Mouse (Mus musculus) cerebellum, adult 2 months (tissue): ENCODE data around the gene Ccnk. TPM values are rescaled to one million over a fixed set of nuclear protein-coding genes. Genes with fewer than 3 reads are reported as not detected.

Experiments
- DNase-seq, 2 experiments: peaks; one replicate each; pipeline ENCODE4 v3.0.0; 2021
- H3K27ac ChIP-seq: fragments of 200-500 bp; 2 replicates; pipeline ENCODE4 v1.5.1; 2012; ENCODE audit warnings: low read length, control low read depth, inconsistent platforms; ENCODE audit not compliant: insufficient read depth
- H3K27me3 ChIP-seq: fragments of 200-500 bp; 2 replicates; pipeline ENCODE4 v1.6.1; 2012; ENCODE audit warnings: inconsistent platforms, mild to moderate bottlenecking, low read length, moderate library complexity; ENCODE audit not compliant: control insufficient read depth, insufficient read depth
- H3K4me1 ChIP-seq: fragments of 200-500 bp; 2 replicates; pipeline ENCODE4 v1.6.1; 2011; ENCODE audit warnings: low read length; ENCODE audit not compliant: control insufficient read depth, insufficient read depth
- H3K4me3 ChIP-seq: fragments of 200-500 bp; replicated peaks from 2 replicates; pipeline ENCODE3; 2011; ENCODE audit warnings: mild to moderate bottlenecking, low read depth, low read length, control low read depth; ENCODE audit not compliant: insufficient read depth
- CTCF ChIP-seq: fragments of 200-500 bp; IDR thresholded peaks from 2 replicates; pipeline ENCODE4 v1.5.1; 2011; ENCODE audit warnings: low read depth, mild to moderate bottlenecking, control low read depth, low read length, moderate library complexity, borderline replicate concordance; ENCODE audit not compliant: insufficient read depth
- POLR2A ChIP-seq: fragments of 200-500 bp; IDR thresholded peaks from 2 replicates; pipeline ENCODE4 v1.6.1; 2011; ENCODE audit warnings: low read length, control low read depth, borderline replicate concordance; ENCODE audit not compliant: insufficient read depth
- WGBS: fragments of 180-500 bp; shearing (Covaris S2); methylation state at CpG from one replicate; pipeline ENCODE4 v1.1.7; 2018; 5-methylcytosine and 5-hydroxymethylcytosine counted together
- polyA plus RNA-seq: library from polyadenylated mRNA; depleted of rRNA; stranded (reverse); fragments of >200 nt; gene quantifications from 2 replicates; pipeline ENCODE4 v1.2.3, GENCODE M21; 2012

Ccnk gene
- polyA plus RNA-seq, 1 experiment: 27.0 TPM

- Histone ChIP-seq H3K27me3 (no peaks in the 10 kb centered on the region), H3K4me1 (no peaks in the 10 kb centered on the region), H3K27ac (no peak overlapping the region), H3K4me3 (no peak overlapping the region)
- no peak for DNase-seq
- TF ChIP-seq POLR2A: no peak
- TF ChIP-seq CTCF: no peak
- WGBS: 92% methylated on average over 2 of the region's 2 CpGs
Measured at GRCm38 (mm10) chr12:108152743-108153142, 26.6 kb upstream of the Ccnk start.

- Histone ChIP-seq H3K4me1 (peaks cover 12% of the 10 kb centered on the region), H3K27me3 (no peaks in the 10 kb centered on the region), H3K4me3 (no peak overlapping the region), H3K27ac (no peak overlapping the region)
- no peak for DNase-seq
- TF ChIP-seq CTCF (no peak), POLR2A (no peak)
Measured at GRCm38 (mm10) chr12:108159863-108160262, 19.5 kb upstream of the Ccnk start.

- no peak for DNase-seq
- no peak overlapping the region for H3K4me3 ChIP-seq
- H3K27me3 ChIP-seq: no peaks in the 10 kb centered on the region
- TF ChIP-seq CTCF (peak; percentile 51; the same call in 1 of the 2 replicates), POLR2A (no peak)
- peaks cover 15% of the 10 kb centered on the region for H3K4me1 ChIP-seq
- H3K27ac ChIP-seq: no peak overlapping the region
- 81% methylated on average over 1 of the region's 1 CpGs for WGBS
Measured at GRCm38 (mm10) chr12:108162036-108162435, 17.3 kb upstream of the Ccnk start.

- H3K4me3 ChIP-seq: no peak overlapping the region
- peaks cover 15% of the 10 kb centered on the region for H3K4me1 ChIP-seq
- no peaks in the 10 kb centered on the region for H3K27me3 ChIP-seq
- DNase-seq: peak; percentile 31 to 54
- no peak overlapping the region; the same call in 1 of the 2 replicates for H3K27ac ChIP-seq
- TF ChIP-seq POLR2A (no peak), CTCF (no peak)
- 15% methylated on average over 3 of the region's 3 CpGs for WGBS
Measured at GRCm38 (mm10) chr12:108163706-108164105, 15.7 kb upstream of the Ccnk start.

- H3K27ac ChIP-seq: no peak overlapping the region
- H3K4me3 ChIP-seq: no peak overlapping the region
- TF ChIP-seq CTCF: no peak
- TF ChIP-seq POLR2A: no peak
- no peak for DNase-seq
- H3K4me1 ChIP-seq: peaks cover 30% of the 10 kb centered on the region
- H3K27me3 ChIP-seq: no peaks in the 10 kb centered on the region
- WGBS: 62% methylated on average over 3 of the region's 3 CpGs
Measured at GRCm38 (mm10) chr12:108168909-108169308, 10.5 kb upstream of the Ccnk start.

GRCm38 (mm10) chr12:108170467-108170866 is 8.9 kb upstream of the Ccnk start:
- WGBS: 96% methylated on average over 3 of the region's 3 CpGs
- Histone ChIP-seq H3K27me3 (no peaks in the 10 kb centered on the region), H3K27ac (no peak overlapping the region), H3K4me3 (no peak overlapping the region), H3K4me1 (peaks cover 23% of the 10 kb centered on the region)
- no peak for DNase-seq
- TF ChIP-seq CTCF (no peak), POLR2A (no peak)

GRCm38 (mm10) chr12:108171336-108171735 is 8.0 kb upstream of the Ccnk start:
- H3K4me1 ChIP-seq: peaks cover 23% of the 10 kb centered on the region
- no peaks in the 10 kb centered on the region for H3K27me3 ChIP-seq
- peak in 1 of 2 experiments; percentile 43 for DNase-seq
- no peak overlapping the region for H3K27ac ChIP-seq
- TF ChIP-seq CTCF (no peak), POLR2A (no peak)
- no peak overlapping the region for H3K4me3 ChIP-seq

GRCm38 (mm10) chr12:108172639-108173038 is 6.7 kb upstream of the Ccnk start:
- no peak overlapping the region for H3K4me3 ChIP-seq
- 29% methylated on average over 4 of the region's 4 CpGs for WGBS
- TF ChIP-seq POLR2A (no peak), CTCF (no peak)
- no peaks in the 10 kb centered on the region for H3K27me3 ChIP-seq
- H3K4me1 ChIP-seq: peaks cover 29% of the 10 kb centered on the region
- peak in 1 of 2 experiments; percentile 45 for DNase-seq
- H3K27ac ChIP-seq: no peak overlapping the region
